Mouse (Mus musculus) kidney, adult 2 months (tissue): ENCODE measurements around the gene Pga5. TPM values are rescaled to one million over a fixed set of nuclear protein-coding genes. Genes with fewer than 3 reads are reported as not detected.

Source experiments
- DNase-seq: peaks from one replicate; pipeline ENCODE4 v3.0.0; 2021
- H3K27ac ChIP-seq: fragments of 200-500 bp; 2 replicates; pipeline ENCODE4 v1.5.1; 2012; ENCODE audit warnings: low read depth, low read length, control low read depth, inconsistent platforms; ENCODE audit not compliant: insufficient read depth
- H3K27me3 ChIP-seq: fragments of 200-500 bp; replicated peaks from 2 replicates; pipeline ENCODE4 v1.6.1; 2012; ENCODE audit warnings: mild to moderate bottlenecking, moderate library complexity, low read length, inconsistent platforms; ENCODE audit not compliant: control insufficient read depth, insufficient read depth
- H3K36me3 ChIP-seq: fragments of 200-500 bp; 2 replicates; pipeline ENCODE4 v1.6.1; 2012; ENCODE audit warnings: mild to moderate bottlenecking, moderate library complexity, low read length, inconsistent platforms; ENCODE audit not compliant: control insufficient read depth, insufficient read depth
- H3K4me1 ChIP-seq: fragments of 200-500 bp; 2 replicates; pipeline ENCODE4 v1.6.1; 2011; ENCODE audit warnings: low read length; ENCODE audit not compliant: control insufficient read depth, insufficient read depth
- H3K4me3 ChIP-seq: fragments of 200-500 bp; 2 replicates; pipeline ENCODE4 v1.5.1; 2011; ENCODE audit warnings: mild to moderate bottlenecking, low read depth, low read length, control low read depth; ENCODE audit not compliant: insufficient read depth
- CTCF ChIP-seq: fragments of 200-500 bp; conservative IDR thresholded peaks from 2 replicates; pipeline ENCODE4 v1.5.1; 2011; ENCODE audit warnings: low read depth, mild to moderate bottlenecking, control low read depth, low read length, moderate library complexity, mixed read lengths; ENCODE audit not compliant: insufficient read depth, insufficient read length
- POLR2A ChIP-seq: fragments of 200-500 bp; IDR thresholded peaks from one replicate; pipeline ENCODE4 v1.6.1; 2011; ENCODE audit warnings: low read depth, low read length, control low read depth
- WGBS: fragments of 180-500 bp; shearing (Covaris S2); methylation state at CpG from one replicate; pipeline ENCODE4 v1.1.7; 2018; 5-methylcytosine and 5-hydroxymethylcytosine counted together
- polyA plus RNA-seq: library from polyadenylated mRNA; depleted of rRNA; stranded (reverse); fragments of >200 nt; gene quantifications from 2 replicates; pipeline ENCODE4 v1.2.3, GENCODE M21; 2012; rRNA removed

Gene Pga5
- polyA plus RNA-seq, 1 experiment, result 1.0 TPM

DNA sequence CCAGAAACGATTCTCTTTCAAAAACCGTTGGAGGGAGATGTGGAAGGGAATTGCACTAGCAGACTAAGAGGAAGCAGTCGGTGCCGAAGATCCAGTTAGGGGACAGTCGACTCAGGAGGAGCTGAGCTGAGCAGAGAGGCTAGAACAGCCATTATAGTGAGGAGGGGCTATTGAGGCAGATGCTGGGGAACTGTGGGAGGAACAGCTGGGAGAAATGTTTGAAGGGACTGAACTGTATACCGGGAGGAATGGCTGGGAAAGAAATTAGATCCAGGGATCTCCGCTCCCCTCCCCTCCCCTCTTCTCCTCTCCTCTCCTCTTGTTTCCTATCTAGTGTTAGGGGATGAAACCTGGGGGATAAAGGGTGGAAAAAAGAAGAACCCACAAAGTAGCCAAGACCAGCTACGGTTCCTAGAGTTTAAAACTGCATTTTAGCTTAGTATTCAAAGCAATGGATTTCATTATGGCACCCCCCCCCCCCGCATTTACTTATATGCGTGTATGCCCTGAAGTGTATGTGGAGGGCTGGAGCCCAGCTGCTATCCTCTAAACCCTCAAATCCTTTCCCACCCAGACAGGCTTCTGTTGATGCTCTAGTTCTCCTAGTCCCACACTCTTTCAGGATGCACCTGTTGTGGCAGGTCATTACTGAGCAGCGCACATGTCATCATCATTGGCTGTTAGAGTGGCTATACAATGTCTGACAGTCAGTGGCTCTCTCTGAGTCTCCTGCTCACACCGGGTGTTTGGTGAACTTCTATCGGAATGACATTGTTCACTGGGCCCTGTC lies 37.1 kb downstream of the Pga5 start:
- DNase-seq, result no peak
- TF ChIP-seq POLR2A, result no peak
- TF ChIP-seq CTCF, result no peak
- no peaks in the 10 kb centered on the region for H3K27me3 ChIP-seq
- no peaks in the 10 kb centered on the region for H3K36me3 ChIP-seq
- H3K27ac ChIP-seq, result no peak overlapping the region
- 52% methylated on average over 13 of the region's 13 CpGs for WGBS
- H3K4me1 ChIP-seq, result no peaks in the 10 kb centered on the region
- no peak overlapping the region for H3K4me3 ChIP-seq

DNA sequence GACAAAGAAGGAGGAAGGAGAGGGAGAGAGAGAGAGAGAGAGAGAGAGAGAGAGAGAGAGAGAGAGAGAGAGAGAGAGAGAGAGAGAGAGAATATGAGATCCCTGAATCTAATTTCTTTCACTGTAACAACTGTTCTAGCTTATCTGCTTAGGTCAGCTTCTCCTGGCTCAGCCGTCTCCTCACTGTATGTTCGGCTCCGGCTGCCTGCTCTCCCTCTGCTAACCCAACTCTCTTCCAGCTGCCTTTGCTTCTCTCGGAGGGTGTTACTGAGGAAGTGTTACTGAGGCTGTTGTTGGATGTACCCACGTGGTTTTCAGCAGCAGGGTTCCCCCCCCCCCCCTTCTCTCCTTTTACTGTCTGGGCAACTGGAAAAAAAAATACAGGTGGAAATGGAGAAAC lies 37.8 kb downstream of the Pga5 start:
- Histone ChIP-seq H3K4me1 (0 out of 2 replicates have a peak, but pooled peaks cover 2% of the 10 kb centered on the region), H3K4me3 (no peak overlapping the region), H3K27ac (no peak overlapping the region), H3K27me3 (no peaks in the 10 kb centered on the region), H3K36me3 (no peaks in the 10 kb centered on the region)
- 18% methylated on average over 5 of the region's 5 CpGs for WGBS
- DNase-seq, result no peak
- TF ChIP-seq POLR2A, result no peak

DNA sequence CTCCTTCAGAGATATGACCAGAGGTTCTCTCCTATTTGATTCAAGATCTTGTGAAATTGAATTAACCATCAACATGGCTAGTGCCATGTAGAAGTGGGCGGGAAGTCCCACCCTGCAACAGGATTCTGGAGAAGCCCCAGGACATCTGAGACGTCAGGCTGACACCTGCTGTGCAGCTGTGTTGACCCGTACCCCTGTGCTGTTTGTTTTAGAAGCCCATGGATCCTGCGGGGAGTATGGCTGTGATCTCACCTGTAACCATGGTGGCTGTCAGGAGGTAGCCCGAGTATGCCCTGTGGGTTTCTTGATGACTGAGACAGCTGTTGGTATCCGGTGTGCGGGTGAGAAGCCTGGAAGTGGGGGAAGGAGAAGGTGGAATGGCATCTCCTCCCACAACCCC lies 40.0 kb downstream of the Pga5 start:
- no peak overlapping the region for H3K27ac ChIP-seq
- 0 out of 2 replicates have a peak, but pooled peaks cover 4% of the 10 kb centered on the region for H3K4me1 ChIP-seq
- H3K4me3 ChIP-seq, result no peak overlapping the region
- no peak for TF ChIP-seq POLR2A
- no peak for TF ChIP-seq CTCF
- 51% methylated on average over 7 of the region's 7 CpGs for WGBS
- no peak for DNase-seq
- H3K36me3 ChIP-seq, result no peaks in the 10 kb centered on the region
- no peaks in the 10 kb centered on the region for H3K27me3 ChIP-seq

DNA sequence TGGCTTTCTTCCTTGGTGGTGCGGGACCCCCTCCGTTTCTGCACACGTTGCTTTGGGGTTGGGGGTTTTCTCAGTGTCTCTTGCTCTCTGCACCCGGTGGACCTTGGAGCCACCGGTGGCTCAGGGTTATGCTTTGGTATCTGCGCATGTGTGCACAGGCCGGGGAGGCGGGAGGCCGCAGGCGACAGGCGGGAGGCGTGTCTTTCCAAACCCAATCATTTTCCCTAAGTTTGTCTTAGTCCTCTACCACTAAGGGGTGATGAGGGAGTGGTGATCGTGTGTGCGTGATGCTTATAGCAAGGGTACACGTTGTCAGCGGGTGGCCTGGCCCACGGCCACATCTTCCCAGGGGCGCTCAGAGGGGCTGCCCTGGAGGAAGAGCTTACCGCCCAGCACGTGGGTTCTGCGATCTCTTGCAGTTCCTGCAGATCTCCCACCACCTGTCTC lies 43.0 kb downstream of the Pga5 start:
- Histone ChIP-seq H3K36me3 (no peaks in the 10 kb centered on the region), H3K27ac (peak overlapping the region; percentile 76), H3K4me1 (0 out of 2 replicates have a peak, but pooled peaks cover 4% of the 10 kb centered on the region), H3K27me3 (no peaks in the 10 kb centered on the region), H3K4me3 (peak overlapping the region; percentile 51)
- no peak for TF ChIP-seq POLR2A
- WGBS, result 4% methylated on average over 21 of the region's 21 CpGs
- DNase-seq, result peak; percentile 84

DNA sequence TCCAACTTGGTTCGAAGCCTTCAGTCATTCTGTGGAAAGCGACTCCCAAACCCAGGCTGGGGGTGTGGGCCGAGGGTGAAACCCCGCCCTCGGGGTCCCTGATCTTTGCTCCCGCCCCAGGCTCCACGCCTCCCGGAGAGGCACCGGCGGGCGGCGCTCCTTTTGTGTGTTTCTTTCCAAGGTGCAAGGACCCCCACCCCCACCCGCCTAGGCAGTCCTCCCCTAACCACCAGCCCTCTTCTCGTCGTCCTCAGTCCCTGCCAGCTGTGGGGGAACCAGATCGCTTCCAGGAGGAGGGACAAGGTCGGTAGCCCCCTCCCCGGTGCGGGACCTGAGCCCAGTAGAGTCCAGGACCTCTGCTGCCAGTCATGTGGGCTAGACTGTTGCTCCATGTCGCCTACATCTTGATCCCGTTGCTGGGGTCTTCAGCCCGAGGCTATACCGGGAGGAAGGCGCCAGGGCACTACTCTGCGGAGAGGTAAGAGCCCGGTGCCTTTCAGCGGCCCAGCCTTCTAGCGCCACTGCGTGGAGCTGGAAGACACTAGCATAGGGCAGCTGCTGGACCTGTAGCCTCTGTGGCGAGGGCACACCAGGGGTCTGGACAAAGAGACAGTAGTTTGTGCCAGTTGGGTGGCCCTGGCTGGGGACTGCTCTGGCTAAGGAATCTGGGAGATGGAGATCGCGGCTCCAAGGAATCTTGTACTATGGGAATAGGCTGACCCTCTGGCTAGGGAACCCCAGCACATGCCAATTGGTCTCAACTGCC lies 43.6 kb downstream of the Pga5 start, which contains the start of gene Vwce:
Gene Vwce, plus strand, starts transcription at position 108 of the 766 bp plus-strand sequence.
- 3% methylated on average over 32 of the region's 32 CpGs for WGBS
- peak; percentile 61 for DNase-seq
- 0 out of 2 replicates have a peak, but pooled peaks cover 4% of the 10 kb centered on the region for H3K4me1 ChIP-seq
- H3K27me3 ChIP-seq, result no peaks in the 10 kb centered on the region
- no peaks in the 10 kb centered on the region for H3K36me3 ChIP-seq
- peak within 1 kb of the TSS; percentile 51 for H3K4me3 ChIP-seq
- peak within 1 kb of the TSS; percentile 76 for H3K27ac ChIP-seq
- TF ChIP-seq CTCF, result peak; percentile 40; the same call in 1 of the 2 replicates
- no peak for TF ChIP-seq POLR2A

Other genes starting within 250 kb of the Pga5 start
- gene Lrrc10b, start 220.6 kb downstream of the Pga5 start, polyA plus RNA-seq, result 0.39 and 0.94 TPM in 2 replicates
- 0.37 and 0.66 TPM in 2 replicates for gene Ppp1r32, start 195.1 kb downstream of the Pga5 start, polyA plus RNA-seq
- 25.7 and 28.9 TPM in 2 replicates for gene Cpsf7, start 152.8 kb downstream of the Pga5 start, polyA plus RNA-seq
- gene Sdhaf2, start 151.9 kb downstream of the Pga5 start, polyA plus RNA-seq, result 31.1 and 33.1 TPM in 2 replicates
- gene Tmem216, start 121.8 kb downstream of the Pga5 start, polyA plus RNA-seq, result 32.0 and 33.1 TPM in 2 replicates
- 40.7 and 44.1 TPM in 2 replicates for gene Cyb561a3, start 100.9 kb downstream of the Pga5 start, polyA plus RNA-seq
- gene Tmem138, start 100.7 kb downstream of the Pga5 start, polyA plus RNA-seq, result 11.7 and 12.7 TPM in 2 replicates
- gene Ddb1, start 72.7 kb downstream of the Pga5 start, polyA plus RNA-seq, result 123 and 127 TPM in 2 replicates
- 308 and 311 TPM in 2 replicates for gene Tkfc, start 72.4 kb downstream of the Pga5 start, polyA plus RNA-seq
- 15.3 and 17.3 TPM in 2 replicates for gene Vwce, start 43.9 kb downstream of the Pga5 start, polyA plus RNA-seq
- 30.0 and 32.1 TPM in 2 replicates for gene Vps37c, start 10.7 kb upstream of the Pga5 start, polyA plus RNA-seq
- gene Cd5, start 60.9 kb upstream of the Pga5 start, polyA plus RNA-seq, result 0.33 and 3.3 TPM in 2 replicates
- gene Cd6, start 152.0 kb upstream of the Pga5 start, polyA plus RNA-seq, result 0.30 and 3.1 TPM in 2 replicates
- gene Slc15a3, start 161.7 kb upstream of the Pga5 start, polyA plus RNA-seq, result 6.2 and 6.7 TPM in 2 replicates
- gene Tmem132a, start 191.9 kb upstream of the Pga5 start, polyA plus RNA-seq, result 12.1 and 15.8 TPM in 2 replicates
- gene Tmem109, start 203.9 kb upstream of the Pga5 start, polyA plus RNA-seq, result 101 and 124 TPM in 2 replicates
- 175 and 188 TPM in 2 replicates for gene Prpf19, start 217.2 kb upstream of the Pga5 start, polyA plus RNA-seq
- 0.05 TPM in 1 of 2 replicates, not detected in the other for gene Zp1, start 242.6 kb upstream of the Pga5 start, polyA plus RNA-seq